Mouse (Mus musculus) cortical plate, adult 2 months (tissue): ENCODE measurements at regions not wholly inside any gene's neighbourhood (a gene's known extent, or its start where the extent isn't known, plus 50 kb on each side); places are given as distances from the start of the nearest gene placed in this dataset.

ENCODE experiments used
- CTCF ChIP-seq: fragments of 200-500 bp; IDR thresholded peaks from 2 replicates; pipeline ENCODE4 v1.5.1; 2011; ENCODE audit warnings: mild to moderate bottlenecking, control low read depth, low read length; ENCODE audit not compliant: insufficient read depth; ENCODE audit errors: extremely low read depth
- POLR2A ChIP-seq: fragments of 200-500 bp; IDR thresholded peaks from 2 replicates; pipeline ENCODE4 v1.6.1; 2011; ENCODE audit warnings: mild to moderate bottlenecking, low read length, control low read depth; ENCODE audit not compliant: insufficient read depth; ENCODE audit errors: extremely low read depth

GRCm38 (mm10) chr12:9337891-9338672 is 231.8 kb upstream of the Osr1 start:
- no peak for TF ChIP-seq POLR2A
- TF ChIP-seq CTCF, result no peak
